Mouse (Mus musculus): ENCODE measurements around the gene Egln1.
A peak's percentile ranks its signal among the peaks of the same experiment; 100 is the strongest.

Egln1 gene

DNA sequence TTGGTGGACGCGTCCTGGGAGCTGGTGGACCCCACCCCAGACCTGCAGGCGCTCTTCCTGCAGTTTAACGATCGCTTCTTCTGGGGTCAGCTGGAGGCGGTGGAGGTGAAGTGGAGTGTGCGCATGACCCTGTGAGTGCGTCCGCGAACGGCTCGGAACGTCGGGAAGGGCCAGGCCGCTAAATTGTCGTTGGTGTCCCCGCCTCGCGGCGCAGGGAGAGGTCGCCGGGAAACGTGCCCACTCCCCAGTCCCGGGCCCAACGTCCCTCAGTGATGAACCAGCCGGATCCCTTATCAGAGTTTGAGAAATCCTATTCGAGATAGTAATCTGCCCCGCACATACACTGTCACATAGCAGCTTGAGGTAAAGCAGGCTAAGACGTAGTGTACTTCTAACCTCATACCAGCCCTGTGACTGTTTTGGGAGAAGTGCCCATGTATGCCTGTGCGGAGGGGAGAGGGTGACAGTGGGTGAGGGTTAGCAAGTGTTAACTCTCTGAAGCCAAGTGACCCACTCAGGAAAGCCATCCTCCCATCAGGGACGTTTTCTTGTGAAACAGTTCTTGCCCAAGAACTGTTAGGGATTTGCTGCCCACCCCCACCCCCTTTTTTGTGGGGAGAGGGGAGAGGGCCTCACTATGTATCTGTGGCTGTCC is 50.7 kb downstream of the Egln1 start:
- DNase-seq = no peak

DNA sequence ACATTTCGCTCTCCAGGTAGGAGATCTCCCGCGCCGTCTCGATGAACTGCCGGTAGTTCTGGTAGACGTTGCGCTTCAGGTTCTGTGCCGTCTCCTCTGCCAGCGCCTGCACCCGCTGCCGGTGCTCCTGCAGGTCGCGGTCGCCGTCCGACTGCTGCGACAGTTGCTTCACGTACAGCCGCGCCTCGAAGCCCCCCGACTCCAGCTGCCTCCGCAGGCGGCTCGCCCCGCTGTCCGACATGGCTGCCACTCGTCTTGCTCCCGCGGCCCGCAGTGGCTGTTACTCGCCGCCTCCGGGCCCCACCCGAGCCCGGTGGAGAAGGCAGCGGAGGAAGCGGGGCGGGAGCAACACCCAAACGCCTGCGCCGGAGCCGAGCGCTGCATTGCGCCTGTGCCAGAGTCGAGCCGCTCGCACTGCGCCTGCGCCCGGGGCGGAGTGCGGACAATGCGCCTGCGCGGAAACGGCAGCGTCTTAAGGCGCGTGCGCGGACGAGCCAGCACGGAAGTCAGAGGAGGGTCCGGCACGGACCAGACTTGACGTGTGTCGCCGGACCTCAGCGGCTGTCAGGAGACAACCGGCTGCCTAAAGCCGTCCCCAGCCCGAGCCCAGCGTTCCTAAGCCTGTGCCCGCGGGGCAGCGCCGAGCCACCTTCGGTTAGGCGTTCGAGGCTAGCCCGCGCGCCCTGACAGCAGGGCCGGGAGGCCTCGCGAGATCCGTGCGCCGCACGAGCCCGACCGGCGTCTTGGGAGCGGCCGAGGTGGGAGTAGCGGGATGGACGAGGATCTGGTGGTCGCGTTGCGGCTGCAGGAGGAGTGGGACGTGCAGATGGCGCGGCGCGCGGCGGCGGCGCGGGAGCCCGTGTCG is 51.5 kb downstream of the Egln1 start, which contains the start of the genes Exoc8 and Sprtn:
Gene Exoc8, minus strand, starts transcription at position 320 of the 865 bp plus-strand sequence.
Gene Sprtn, plus strand, starts transcription at position 501 of the 865 bp plus-strand sequence.
- peak; percentile 94 for DNase-seq

DNA sequence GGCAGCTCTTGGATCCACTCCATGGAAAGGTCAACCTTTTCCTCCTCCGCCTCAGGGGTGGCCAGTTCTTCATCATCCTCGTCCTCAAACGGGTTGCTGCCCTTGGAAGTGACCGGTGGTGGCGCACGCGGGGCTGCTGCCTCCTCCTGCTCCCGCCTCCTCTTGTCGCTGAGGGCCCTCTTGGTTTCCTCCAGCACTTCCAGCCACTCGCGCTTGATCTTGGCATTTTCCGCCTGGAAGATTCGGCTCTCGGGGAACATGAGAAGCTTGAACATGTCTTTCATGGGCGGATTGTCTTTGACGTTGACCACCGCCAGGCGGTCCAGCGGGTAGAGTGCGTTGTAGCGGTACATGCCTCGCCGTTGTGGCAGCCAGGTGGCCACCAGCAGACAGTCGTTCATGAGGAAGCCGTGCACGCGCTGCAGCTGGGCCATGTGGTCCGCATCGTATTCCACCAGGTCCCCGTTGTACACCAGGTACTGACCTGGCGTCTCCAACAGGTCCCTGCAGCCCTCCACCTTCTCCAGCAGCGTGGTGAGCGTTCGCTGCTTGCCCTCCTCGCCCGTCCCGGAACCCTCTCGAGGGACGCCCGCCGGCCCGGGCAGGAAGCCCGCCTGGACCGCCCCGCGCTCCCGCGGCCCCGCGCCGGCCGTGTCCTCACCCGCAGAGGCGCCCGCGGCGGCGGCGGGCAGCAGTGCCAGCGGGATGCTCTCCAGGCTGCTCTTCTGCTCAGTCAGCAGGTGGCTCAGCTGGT is 52.3 kb downstream of the Egln1 start:
- peak; percentile 78 for DNase-seq

- no peak for DNase-seq
These were observed 53.0 kb downstream of the Egln1 start for GRCm38 (mm10) chr8:124896010-124896631.

DNA sequence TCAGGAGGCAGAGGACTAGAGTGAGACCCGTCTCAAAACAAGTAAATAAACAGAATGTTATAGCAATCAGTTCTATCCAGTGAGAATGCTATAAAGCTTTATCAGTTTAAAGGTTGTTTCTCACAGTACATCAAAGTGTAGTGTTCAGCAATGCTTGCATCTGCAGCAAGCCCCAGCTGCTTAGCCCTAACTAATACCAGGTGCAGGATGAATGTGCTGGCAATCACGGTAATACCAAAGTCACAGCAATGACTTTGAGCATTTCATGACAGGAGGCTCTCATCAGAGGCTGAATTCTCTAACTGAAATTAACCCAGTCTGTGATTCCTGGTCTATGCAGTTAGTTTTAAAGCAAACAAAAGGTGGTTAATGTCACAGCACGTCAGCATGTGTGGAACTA is 56.5 kb downstream of the Egln1 start:
- DNase-seq = no peak

DNA sequence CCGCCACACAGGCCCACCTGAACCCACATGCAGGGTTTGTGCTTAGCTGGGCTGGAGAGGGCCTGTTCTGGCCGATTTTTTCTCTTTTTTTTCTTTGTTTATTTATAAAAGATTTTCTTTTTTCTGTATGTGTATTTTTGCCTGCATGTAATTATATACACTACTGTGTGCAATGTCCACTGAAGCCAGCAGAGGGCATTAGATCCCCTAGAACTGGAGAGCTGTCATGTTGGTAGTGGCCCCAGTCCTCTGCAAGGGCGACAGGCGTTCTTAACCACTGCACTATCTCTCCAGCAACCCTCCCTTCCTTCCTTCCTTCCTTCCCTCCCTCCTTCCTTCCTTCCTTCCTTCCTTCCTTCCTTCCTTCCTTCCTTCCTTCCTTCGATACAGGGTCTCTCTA is 60.7 kb downstream of the Egln1 start:
- no peak for DNase-seq

GRCm38 (mm10) chr8:124878946-124879526 is 70.1 kb downstream of the Egln1 start:
- no peak for DNase-seq

GRCm38 (mm10) chr8:124878141-124878540 is 71.0 kb downstream of the Egln1 start:
- DNase-seq = no peak

- DNase-seq = no peak
These were observed 76.4 kb downstream of the Egln1 start for GRCm38 (mm10) chr8:124872690-124873089.

- no peak for DNase-seq
These were observed 77.0 kb downstream of the Egln1 start for GRCm38 (mm10) chr8:124872081-124872480.

DNA sequence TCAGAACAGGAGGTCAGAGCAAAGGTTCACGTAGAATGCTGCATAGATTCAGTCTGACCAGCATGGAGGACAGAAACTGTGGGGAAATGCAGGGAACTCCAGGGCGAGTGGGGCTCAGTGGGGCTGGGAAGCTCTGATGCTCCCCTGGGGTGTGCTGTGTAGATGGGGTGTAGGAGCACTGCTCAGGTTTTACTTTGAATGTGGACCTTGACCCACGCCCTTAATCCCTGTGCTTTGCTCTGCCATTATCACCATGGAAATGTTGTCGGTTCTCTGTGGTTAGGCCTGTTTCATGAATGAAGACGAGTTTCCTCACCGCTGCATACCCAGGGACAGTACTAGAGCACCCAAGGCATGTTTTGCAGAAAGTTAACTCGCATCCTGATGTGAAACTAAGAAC is 77.7 kb downstream of the Egln1 start:
- DNase-seq = no peak

DNA sequence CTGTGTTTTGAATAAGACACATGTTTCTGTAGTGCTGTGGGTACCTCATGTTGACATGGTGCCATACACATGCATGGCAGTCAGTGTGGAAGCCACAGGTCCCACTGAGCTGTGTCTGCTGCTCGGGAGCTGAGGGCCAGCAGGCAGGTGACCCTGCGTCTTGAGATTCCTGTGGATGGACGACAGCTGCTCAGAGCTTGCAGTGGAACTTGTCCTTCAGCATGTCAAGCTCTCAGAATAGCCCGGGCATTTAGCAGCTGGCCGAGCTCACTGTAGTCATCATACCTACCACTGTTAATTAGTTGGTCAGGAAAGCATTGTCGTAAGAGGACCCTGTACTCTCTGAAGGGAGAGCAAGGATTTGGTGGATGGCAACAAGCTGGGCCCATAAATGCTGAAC is 79.4 kb downstream of the Egln1 start:
- no peak for DNase-seq

GRCm38 (mm10) chr8:124867126-124867525 is 82.0 kb downstream of the Egln1 start:
- no peak for DNase-seq

DNA sequence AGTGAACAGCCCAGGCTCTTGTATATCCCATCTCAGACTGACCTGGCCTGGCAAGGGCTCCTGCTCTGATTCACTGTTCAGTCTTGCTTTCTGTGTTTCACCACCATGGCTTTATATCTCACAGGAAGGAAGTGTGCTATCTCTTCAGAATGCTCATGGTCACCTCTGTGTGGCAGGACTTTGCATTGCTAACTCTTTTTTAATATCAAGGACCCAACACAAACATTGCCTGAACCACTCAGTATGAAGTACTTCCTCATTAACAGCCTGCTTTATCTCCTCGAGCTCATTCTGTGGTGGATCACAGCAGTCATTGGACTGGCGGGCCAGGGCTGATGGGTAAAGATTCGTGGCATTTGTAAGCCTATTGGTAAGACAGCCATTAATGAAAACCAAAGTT is 82.5 kb downstream of the Egln1 start:
- no peak for DNase-seq

DNA sequence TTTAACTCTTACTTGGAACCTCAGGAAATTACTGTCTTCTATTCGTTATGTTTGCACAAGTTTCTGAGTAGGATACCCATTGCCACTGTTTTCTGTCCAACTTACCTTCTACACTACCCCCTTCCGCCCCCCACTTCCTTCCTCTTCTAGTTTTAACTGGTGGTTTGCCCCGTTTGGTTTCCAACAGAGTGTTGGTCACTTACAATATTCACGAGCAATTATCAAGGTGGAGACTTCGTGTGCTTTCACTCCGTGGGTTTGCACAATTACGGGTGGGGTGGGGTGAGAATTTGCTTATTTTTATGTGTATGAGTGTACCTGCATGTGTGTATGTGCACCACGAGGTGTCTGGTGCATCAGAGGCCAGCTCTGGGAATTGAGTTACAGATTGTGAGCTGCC is 85.4 kb downstream of the Egln1 start:
- no peak for DNase-seq

- no peak for DNase-seq
These were observed 85.9 kb downstream of the Egln1 start for GRCm38 (mm10) chr8:124863163-124863677.

DNA sequence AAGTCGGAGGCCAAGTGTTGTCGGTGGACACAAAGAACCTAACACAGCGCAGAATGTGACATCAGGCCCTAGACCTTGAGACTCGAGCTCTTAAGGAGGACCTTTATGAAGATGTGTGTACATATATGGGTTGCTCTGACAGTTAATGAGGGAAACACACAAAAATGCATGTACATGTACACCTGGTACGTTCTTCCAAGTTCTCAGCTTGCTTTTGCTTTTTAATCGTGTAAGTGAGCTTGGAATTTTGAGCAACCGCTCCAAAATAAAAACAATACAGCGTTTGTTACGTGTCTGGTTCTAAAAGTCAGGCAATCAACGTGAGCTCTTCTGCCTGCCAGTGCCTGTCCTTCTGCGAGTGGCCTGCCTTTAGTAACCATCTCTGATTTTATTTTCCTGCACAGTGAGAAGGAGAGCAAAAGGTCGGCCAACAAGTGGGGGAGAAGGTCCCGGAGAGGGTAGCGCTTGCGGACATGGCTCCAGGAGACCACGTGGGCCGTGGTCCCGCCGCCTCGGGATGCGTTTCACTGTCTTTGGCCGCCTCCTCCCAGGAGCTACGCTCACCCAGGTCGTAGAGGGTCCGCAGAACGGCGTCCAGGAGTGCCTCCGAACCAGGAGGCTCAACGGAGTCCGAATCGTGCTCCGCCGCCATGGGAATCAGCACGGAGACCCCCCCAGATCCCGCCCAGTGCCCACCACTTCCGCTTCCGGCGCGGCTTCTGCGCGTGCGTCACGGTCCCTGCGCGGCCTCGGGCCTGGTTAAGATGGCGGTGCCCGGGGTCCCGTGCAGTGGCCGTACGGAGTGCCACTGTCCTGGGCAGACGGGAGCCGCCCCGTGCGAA is 86.6 kb downstream of the Egln1 start, which contains the start of the genes Gnpat and 2810004N23Rik:
Gene Gnpat, plus strand, starts transcription at position 713 of the 842 bp plus-strand sequence.
Gene 2810004N23Rik, minus strand, starts transcription at position 800 of the 842 bp plus-strand sequence.
- peak; percentile 90 for DNase-seq

- no peak for DNase-seq
These were observed 88.9 kb downstream of the Egln1 start for GRCm38 (mm10) chr8:124860188-124860587.

- DNase-seq = no peak
These were observed 89.7 kb downstream of the Egln1 start for GRCm38 (mm10) chr8:124859466-124859865.

Data from kidney, adult 11 months (tissue).